Mouse (Mus musculus): ENCODE data around the gene Btrc. TPM values are rescaled to one million over a fixed set of nuclear protein-coding genes. Genes with fewer than 3 reads are reported as not detected.

Gene Btrc
- total RNA-seq, 2 experiments from 2014 or later = 13.6 to 17.6 TPM

DNA sequence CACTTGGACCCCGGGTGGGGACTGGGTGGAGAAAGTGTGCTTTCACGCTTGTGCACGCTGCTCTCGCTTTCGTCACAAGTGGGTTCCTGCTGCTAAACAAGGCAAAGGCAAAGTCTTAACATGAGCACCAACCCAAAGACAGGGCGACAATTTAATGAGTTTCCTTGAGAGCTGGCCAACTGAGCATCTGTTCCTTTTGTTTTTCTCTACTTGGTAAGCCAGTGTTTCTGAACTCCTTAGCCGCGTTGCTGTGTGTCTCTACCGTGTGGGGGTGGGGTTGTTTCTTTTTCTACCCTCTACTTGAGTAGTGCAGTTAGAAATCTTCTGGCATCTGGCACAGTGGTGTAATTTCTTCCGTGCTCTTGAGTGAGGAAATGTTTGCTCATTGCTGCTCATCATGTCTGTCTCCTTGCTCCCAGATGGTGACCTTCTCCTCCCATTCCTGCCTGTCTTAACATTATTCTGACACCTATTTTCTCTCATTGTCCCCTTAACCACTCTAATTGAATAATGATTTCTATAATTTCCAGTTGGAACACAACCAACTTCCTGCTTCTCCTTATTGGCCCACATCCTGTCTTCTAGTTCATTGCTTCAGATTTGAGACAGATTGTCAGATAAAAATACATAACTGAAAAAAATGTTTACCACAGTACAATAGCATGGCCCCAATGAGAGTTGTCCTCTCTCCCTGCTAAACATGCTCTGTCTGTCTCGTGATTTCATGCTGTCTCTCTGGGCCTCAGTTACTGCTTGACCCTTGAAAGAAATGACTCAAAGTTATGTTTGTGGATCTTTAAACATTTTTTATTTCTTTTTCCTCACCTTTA lies 109.4 kb downstream of the Btrc start:
- peak; percentile 52 for ATAC-seq (replicated peaks; ENCODE audit: poor library complexity)

DNA sequence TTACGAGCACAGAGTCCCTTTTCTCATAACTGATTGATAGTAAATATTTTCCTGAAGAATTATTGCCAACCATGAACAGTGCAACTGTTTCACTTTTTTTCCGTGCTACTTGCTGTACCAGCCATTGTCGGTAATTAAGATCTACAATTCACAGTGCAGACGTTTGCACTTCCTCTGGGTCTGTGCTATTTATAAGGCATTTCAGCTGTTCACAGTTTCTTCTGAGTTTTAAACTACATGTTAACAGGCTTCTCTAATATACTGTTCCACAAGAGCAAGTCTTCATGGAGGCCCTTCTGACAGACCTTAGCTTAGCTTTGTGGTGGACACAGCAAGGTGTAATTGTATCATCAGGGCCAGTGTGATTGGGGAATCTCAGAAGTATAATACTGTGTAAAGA lies 111.2 kb downstream of the Btrc start:
- no peak for ATAC-seq (replicated peaks; ENCODE audit: poor library complexity)

DNA sequence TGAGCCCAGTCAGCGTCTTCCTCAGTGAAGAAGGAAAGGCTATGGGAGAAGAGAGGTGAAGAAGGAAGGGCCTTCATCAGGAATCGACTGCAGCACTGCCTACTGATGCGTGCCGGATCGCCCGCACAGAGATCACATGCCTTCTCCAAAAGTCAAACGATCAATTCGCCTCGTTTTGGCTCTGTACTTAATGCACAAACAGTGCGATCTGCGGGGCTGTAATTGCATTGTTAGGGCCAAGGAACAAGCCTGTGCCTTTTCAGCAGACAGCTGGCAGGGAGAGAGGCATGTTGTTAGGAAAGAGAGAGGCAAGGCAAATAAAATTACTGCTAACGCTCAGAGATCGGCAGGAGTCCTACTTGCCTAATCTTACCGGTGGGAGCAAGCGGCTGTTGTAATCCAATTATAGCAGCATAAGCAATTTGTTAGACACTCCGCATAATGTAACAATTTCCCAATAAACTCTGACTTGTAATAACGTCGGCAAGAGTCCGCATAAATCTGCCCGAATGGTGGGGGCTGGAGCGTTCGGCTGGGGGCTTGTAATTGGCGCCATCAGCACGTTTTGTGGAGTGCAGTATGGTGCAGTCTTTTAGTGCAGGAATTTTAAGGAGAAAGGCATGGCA lies 112.5 kb downstream of the Btrc start:
- peak; percentile 29; the same call in 1 of the 2 replicates for ATAC-seq (replicated peaks; ENCODE audit: poor library complexity)

DNA sequence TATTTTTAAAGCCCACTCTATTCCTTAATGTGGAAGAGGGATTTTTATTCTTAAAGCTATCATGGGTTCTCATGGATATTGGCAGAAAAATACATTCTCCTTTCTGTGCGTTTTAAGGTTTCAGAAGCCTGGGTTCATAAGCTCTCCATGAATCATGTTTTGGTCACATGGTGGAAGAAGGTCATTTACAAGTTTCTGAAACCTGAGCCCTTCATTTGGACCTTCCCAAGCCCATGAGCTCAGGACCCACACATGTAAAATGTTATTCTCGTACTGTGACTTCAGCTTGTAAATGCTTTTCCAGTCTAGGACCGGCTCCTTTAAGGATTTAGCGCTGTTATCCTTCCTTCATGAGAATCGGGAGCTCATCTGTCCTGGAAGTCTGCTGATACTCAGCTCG lies 116.0 kb downstream of the Btrc start:
- ATAC-seq (replicated peaks; ENCODE audit: poor library complexity) = no peak

DNA sequence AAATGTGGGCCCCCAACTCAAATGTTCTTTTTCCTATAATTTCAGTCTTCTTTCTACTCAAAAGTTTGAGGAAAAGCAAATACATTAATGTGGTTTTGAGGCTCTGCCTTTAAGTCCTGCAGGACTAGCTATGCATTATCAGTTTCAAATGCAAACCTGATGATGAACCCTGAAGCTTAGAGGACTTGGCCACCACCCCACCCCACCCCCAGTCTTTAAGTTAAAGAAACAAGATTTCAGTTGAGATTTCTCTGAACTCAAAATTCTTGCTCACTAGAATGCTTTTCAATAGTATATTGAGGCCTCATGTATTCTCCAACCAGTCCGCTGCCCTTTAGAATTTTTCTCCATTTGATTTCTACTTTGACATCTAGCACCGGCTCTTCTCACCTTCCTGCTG lies 117.0 kb downstream of the Btrc start:
- no peak for ATAC-seq (replicated peaks; ENCODE audit: poor library complexity)

DNA sequence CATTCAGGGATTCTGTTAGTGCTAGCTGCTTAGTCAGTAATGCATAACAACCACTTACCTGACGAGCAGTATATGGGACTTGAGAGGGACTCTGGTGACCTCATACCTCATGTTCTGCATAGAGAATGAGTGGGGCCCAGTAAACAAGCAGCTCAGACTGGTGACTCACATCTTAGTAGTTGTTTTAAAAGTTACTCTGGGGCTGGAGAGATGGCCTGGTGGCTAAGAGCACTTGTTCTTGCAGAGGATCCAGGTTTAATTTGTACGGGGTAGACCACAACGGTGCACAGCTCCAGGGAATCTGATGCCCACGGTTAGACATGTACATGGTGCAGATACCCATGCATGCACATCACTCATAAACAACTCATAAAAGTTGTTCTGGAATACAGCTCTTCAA lies 117.4 kb downstream of the Btrc start:
- no peak for ATAC-seq (replicated peaks; ENCODE audit: poor library complexity)

DNA sequence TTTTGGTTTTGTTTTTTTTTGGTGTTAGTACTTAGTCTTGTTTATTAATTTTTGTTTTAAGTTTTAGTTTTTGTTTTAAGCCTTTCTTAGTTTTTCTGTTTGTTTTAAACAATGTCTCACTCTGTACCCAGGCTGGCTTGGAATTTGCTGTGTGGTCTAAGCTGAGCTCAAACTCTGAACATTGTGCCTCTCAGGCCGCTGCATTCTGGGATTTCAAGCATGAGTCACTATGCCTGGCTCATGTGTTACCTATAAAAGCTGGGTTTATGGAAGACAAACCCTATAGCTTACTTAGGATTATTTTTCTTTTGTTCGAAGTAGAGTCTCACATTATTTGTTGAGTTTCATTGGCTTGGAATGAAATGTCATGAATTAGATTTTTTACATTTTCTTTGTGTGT lies 119.9 kb downstream of the Btrc start:
- ATAC-seq (replicated peaks; ENCODE audit: poor library complexity) = no peak

DNA sequence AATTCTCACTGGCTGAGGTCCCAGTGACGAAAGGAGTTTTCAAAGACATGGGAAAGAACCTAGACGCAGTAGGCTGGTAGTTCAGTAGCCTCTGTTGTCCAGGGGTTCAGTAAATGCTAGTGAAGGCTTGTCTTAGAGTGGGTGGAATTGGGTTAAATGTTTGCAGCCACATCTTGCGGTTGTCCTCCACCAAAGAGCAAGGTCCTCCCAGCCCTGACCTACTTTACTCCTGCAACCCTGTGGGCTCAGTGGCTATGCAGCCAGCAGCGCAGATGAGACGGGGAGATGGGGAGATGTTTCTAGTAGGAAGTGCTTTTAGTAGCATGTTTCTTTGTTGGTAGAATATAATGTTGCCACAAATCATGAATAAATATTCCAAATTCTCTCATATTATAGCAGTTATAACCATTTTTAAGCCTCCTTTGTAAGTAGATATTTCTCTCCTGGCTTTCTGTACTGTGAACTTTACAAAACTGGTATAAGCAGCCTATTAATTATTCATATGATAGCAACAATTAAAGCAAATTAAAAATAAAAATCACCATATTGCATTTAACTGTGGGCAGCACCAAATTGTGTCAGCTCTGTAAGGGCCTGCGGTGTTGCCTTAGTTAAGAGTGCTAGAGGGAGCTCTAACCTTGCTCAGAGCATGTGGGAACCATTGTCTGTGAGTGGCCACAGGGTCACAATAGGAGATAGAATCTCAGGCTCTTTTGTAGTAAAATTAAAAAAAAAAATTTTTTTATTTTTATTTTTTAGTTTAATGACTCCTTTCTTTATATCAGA lies 122.9 kb downstream of the Btrc start:
- ATAC-seq (replicated peaks; ENCODE audit: poor library complexity) = peak; percentile 75

DNA sequence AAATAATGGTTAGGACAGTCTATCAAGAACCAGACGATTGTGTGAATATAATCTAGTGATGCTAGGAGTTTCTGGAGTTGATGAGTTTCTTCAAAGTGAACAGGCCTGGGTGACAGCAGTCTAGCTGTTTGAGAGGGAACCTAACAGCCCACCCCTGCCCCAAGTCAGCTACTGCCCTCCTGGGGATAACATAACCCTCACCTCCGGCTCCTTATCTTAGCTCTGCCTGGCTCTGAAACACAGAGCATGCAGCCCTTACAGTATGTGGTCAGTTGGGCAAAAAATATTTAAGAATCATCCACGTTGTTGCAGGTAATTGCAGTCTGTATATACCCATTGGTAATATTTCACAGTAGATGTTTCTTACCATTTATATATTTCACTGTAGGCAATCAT lies 123.5 kb downstream of the Btrc start:
- no peak for ATAC-seq (replicated peaks; ENCODE audit: poor library complexity)

DNA sequence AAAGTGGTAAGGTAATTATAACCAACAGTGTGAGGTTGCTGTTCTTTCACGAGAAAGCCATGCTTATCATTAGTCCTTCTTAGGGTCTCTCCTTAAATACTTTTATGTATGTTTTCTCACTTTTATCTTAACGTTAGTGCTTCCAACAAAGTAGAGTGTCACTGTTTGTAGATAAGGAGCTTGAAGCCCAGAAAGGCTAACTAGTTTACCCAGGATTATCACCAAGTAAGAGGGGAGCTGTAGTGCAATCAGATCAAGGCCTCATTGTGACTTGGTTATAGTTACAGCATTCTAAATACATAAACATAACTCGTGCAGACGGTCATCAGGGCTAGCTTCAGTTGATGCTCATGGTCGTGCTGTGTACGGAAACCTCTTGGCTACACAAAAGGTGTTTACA lies 126.4 kb downstream of the Btrc start:
- peak; percentile 39 for ATAC-seq (replicated peaks; ENCODE audit: poor library complexity)

DNA sequence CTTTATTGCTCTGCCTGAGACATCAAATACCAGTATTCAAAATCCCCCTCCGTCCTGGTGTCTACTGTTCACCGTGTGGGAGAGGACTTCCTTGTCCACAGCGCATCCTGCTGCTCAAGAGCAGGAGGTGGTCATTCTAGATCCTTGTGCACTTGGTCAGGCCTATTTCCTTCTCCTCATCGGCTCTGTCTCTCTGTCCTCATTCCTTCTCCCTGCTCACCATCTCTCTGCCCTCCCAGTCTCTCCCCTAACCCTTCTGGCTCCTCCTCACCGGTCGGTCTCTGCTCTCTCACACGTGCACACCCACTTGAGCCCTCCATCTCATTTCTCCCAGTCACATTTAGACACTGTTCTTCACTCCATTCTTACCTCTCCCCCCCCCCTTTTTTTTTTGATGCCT lies 127.7 kb downstream of the Btrc start:
- ATAC-seq (replicated peaks; ENCODE audit: poor library complexity) = no peak

DNA sequence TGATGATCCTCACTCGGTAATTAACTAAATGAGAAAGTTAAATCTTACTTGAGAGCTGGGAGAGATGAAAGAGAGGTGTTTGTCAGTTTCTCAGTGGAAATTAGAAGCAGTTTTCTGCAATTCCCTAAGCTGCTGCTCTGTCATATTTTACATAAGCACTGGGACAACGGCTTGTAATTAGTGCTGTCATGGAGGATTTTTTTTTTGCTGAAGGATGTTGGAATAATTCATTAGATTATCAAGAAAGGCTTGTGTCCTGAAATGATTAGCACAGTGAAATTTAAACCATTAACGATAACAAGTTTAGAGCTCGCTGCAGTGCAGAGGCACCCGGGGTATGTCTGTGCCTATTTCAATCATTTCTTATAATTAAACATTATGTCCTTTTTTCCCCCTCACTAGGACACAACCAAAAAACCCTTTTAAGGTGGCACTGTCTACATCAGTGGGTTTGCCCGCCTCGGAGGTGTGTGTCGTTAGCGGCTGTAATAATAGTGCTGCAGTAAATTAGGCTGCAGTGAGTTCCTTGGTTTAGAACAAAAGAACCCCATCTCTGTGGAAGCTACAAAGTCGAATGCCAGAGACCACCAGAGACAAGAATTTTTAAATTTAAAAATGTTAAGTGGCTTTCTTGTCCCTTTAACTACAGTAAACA lies 130.7 kb downstream of the Btrc start:
- no peak for ATAC-seq (replicated peaks; ENCODE audit: poor library complexity)

DNA sequence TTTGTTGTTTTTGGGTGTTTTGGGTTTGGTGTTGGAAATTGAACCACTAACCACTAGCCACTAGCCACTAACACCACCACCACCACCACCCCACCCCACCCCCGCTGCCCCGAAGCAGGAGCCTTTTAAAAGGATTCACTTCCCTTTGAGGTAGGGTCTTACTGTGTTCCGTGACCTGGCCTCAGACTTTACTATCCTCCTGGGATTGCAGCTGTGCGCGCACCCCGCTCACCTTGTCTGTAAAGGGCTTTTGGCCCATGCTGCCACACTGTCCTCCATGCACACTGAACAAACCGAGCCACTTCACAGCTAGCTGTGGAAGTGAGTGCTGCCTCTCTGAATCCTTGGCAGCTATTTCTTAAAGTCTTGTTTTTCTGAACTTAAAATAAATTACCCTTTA lies 141.9 kb downstream of the Btrc start:
- ATAC-seq (replicated peaks; ENCODE audit: poor library complexity) = no peak

DNA sequence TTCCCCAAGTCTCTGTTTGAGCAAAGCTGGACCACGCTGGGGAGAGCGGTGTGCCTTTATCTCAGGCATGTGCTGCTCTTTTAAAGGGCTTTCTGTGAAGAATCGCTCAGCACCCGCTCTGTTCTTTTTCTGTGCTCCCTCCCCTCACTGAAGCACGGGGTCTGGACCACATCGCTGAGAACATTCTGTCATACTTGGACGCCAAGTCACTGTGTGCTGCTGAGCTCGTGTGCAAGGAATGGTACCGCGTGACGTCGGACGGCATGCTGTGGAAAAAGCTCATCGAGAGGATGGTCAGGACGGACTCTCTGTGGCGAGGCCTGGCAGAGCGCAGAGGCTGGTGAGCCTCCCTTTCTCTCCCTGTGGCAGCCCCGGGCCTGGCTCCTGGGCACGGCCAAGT lies 144.0 kb downstream of the Btrc start:
- no peak for ATAC-seq (replicated peaks; ENCODE audit: poor library complexity)

DNA sequence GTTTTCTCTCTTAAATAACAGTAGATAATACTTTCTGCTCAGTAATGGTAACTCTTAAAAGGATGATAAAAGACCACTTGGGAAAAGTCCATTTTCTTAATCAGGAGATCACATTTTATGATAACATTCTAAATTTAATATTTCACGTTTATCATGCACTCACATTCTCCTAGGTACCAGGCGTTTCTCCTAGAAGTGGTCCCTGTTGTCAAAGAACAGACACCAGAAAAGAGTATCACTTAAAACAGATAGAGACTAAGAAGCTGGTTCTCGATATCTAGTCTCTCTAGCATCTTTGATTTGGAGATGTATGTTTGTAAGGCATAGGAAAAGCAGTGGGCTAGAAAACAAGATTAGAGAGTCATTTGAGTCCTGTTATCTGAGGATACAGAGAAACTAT lies 147.1 kb downstream of the Btrc start:
- peak; percentile 58 for ATAC-seq (replicated peaks; ENCODE audit: poor library complexity)

DNA sequence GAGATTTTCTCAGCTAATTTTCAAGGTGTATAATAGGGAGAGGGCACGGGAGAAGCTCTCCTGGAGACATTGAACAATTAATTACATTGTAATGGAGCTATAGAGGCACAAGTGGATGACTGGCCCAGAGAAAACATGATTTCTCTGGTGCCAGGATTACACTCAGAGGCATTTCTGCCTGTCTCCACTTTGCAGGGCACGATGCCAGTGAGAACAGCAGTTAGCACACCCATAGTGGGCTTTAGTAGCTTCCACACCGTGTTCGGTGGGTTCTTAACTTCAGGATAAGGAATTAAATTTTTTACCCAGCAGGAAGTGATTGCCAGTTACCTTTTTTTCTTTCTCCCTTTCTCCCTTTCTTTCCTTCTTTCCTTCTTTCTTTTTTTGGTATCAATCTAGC lies 147.9 kb downstream of the Btrc start:
- ATAC-seq (replicated peaks; ENCODE audit: poor library complexity) = no peak

DNA sequence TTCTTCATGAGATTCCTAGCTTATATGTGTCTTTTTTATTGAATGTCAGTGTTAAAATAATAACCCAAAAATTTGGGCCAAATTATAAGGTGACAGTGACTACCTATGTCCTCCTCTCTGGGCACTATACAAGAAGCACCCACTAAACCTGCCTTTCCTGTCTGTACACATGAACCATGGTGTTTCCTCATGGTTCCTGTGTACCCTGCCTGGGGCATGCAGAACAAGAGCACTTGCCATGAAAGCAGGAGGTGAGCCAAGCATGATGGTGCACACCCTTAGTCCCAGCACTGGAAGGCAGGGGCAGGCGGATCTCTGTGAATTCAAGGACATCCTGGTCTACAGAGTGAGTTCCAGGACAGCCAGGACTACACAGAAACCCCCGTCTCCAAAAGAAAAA lies 151.8 kb downstream of the Btrc start:
- no peak for ATAC-seq (replicated peaks; ENCODE audit: poor library complexity)

DNA sequence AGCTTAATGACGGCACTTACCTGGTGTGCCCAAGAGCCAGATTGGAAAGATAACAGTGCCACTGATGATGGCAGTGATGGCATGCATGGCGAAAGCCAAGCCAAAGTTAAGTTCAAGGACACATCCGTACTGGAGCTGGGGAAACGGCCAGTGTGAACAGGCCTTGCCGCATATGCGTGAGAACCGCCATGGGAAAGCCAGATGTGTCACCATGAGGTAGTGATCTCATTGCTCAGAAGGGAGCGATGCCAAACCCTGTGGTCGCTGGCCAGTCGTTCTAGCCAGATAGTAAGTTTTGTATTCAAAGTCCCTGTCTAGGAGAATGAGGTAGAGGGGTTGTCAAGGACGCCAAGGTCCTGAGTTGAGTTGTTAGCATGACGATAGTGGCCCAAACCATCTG lies 152.7 kb downstream of the Btrc start:
- no peak for ATAC-seq (replicated peaks; ENCODE audit: poor library complexity)

DNA sequence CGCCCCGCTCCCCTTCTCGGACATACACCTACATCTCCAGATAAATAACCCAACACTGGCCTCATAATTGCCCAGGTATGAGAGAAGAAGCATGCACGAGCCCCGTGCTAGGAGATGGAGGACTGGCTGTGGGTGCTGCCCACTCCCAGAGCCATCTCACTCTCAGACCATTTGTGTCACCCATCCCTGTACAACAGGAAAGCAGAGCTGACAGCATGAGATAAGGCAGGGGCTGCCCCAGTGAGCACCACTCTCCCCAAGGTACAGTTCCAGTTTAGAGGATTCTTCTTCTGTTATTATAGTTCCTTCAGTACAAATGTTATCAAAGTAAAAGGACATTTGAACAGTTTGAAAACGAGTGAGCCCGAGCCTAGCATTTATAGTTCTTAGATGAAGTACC lies 163.8 kb downstream of the Btrc start:
- ATAC-seq (replicated peaks; ENCODE audit: poor library complexity) = 0 out of 2 replicates have a peak, but pooled peaks have one; percentile 24

DNA sequence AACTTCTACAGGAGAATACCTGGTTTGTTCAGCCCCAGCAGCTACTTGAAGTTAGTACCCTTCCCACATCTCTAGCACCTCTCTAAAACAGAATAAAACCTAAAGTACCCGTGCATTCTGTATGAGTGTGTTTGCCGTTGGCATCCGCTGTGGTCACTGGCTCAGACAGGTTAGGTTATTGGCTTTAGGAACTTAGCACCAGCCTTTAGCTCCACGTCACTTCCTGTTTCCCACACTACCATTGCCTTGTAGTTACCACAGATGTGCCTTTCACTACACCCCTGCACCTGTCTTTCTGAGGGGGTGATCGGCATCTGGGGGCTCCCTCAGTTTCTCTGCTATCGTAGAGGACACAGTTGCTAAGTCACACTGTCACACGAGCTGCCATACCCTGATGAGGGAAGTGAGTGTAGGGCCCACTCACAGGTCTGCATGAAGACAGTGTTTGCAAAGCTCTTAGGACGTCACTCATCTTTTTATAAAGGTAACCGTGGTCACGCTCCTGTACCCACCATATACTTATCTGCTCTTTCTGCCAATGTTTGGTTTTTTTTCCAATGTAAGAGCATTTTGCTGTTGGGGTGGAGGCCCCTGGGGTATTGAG lies 164.5 kb downstream of the Btrc start:
- peak; percentile 29 for ATAC-seq (replicated peaks; ENCODE audit: poor library complexity)

DNA sequence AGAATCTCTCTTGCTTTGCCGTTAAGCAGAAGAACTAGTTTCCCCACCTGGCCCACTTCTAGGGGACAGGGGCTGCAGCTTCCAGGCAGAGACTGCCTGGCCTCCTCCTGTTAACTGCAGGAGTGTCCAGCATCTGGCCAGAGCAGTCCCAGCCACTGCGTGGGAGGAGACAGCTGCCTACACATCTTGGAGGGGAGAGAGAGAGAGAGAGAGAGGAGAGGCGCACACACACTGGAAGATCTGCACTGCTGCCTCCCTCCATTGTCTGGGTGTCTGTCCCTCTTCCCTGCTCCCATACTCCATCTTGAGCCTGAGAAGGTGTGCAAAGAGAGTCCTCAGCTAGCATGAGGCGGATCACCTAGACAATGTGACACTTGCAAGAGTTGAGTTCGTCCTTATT lies 165.8 kb downstream of the Btrc start:
- ATAC-seq (replicated peaks; ENCODE audit: poor library complexity) = no peak
